Mouse (Mus musculus): ENCODE measurements around the gene Psmc2.

Psmc2 gene

DNA sequence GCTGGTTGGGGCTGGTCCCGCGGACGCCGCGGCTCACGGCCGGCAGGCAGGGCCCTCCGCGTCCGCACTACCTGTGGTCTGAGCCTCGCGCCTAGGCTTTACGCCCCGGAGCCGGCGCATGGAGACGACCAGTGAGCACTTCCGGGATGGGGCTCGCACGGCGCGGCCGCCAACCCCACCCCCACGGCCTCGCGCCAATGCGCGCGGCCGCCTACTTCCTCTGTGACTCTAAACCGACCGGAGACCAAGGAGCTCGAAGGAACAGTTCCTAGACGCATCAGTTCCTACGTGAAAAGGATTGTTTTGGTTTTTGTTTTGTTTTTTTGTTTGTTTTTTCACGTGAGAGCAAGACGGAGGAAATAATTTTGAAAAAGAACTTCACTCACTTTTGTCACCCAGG lies at the start of gene Psmc2, which contains the start of gene Dnajc2:
TSS of gene Psmc2 (plus strand) at position 231 of the 400 bp plus-strand sequence.
TSS of gene Dnajc2 (minus strand) at position 199 of the 400 bp plus-strand sequence.
- DNase-seq (ENCODE audit: low spot score) = peak; percentile 88

- peak; percentile 75 for DNase-seq (ENCODE audit: low spot score)
Measured at GRCm38 (mm10) chr5:21735584-21735983, 49.5 kb upstream of the Psmc2 start.

DNA sequence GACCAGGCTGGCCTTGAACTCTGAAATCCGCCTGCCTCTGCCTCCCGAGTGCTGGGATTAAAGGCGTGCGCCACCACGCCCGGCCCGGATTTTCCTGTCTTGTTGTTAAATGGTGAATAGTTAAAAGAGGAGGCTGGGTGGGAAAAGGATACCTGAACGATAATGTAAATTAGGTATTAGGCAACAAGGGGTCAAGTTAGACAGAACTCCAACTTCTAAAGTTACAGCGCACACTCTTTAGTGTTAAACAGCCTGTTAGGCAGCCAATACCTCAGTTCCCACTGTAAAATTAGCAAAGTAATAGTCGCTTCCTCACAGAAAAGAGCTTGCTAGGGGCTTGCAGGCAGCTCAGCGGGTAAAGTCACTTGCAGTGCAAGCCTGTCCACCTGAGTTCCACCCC lies 49.0 kb upstream of the Psmc2 start:
- no peak for DNase-seq (ENCODE audit: low spot score)

GRCm38 (mm10) chr5:21736956-21737585 lies 48.0 kb upstream of the Psmc2 start, which contains the start of gene Pmpcb:
TSS of gene Pmpcb (plus strand) at chr5:21737141.
- peak; percentile 86 for DNase-seq (ENCODE audit: low spot score)

DNA sequence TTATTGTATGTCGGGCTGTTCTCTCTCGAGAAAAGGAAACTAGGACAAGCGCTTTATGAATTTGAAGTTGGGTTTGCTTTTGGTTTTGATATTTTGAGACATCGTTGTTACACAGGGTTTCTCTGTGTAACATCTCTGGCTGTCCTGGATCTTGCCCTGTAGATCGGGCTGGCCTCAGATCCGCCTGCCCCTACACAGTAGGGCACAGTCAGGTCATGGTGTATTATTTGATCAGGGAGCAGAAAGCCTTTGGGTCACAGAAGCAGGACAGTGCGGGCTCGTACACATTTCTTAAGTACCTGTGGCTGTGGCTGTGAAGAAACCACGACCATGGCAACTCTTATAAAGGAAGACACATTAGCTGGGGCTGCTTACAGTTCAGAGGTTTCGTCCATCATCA lies 47.5 kb upstream of the Psmc2 start:
- DNase-seq (ENCODE audit: low spot score) = peak; percentile 6

DNA sequence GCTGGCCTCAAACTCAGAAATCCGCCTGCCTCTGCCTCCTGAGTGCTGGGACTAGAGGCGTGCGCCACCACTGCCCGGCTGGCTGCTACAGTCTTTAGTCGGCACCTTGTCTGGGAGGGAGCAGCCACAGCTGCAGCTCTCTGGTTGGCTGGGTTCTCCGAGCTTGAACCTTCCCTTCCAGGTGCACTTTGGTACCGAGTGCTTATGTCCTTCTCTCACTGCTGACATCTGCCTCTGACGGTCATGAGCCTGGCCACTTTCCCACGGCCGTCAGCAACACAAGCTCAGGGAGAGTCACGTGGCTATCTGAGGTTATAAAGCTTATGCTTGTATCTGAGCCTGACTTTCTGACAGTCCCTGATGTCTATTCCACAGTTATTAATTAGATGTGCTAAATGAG lies 46.0 kb upstream of the Psmc2 start:
- no peak for DNase-seq (ENCODE audit: low spot score)

DNA sequence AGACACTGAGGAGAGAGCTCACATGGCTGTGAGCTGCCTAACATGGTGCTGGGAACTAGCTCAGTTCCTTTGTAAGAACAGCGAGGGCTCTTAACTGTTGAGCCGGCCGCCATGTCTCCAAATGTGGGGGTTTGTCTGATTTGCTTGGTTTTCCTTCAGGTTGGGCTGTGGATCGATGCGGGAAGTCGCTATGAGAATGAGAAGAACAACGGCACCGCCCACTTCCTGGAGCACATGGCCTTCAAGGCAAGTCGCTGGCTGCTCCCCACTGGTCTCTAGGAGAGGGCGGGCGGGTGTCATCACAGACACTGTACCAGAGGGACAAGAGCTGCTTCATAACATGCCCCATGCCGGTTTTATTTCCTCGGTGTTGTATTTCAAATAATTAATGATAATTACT lies 45.2 kb upstream of the Psmc2 start:
- DNase-seq (ENCODE audit: low spot score) = no peak

DNA sequence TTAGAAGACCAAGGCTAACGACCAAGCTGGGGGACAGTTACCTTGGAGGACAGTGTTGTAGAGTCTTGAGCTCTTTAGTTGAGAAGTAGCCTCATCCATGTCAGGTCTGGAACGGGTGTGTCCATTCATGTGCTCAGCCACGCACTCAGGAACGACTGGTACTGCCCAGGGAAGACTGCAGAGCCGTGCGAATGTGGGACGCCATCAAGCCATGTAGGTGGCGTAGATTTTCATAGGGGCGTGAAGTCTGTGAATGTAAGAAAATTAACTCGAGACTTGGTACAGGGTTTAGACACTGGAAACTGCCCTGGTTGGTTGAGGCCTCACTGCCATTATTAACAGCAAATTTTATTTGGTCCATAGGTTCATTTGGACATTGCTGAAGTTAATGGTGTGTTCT lies 41.5 kb upstream of the Psmc2 start:
- DNase-seq (ENCODE audit: low spot score) = no peak

DNA sequence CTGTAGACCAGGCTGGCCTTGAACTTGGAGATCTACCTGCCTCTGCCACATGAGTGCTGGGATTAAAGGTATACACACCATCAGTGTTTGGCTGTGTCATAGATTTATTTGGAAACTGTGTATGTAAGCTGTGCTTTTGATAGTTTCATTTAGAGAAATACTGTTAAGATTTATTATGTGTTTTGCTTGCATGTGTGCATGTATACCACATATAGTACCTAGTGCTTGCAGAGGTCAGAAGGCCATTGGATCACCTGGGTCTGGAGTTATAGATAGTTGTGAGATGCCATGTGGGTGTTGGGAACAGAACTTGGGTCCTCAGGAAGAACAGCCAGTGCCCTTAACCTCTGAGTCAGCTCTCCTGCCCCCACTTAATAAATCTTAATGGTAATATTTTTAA lies 40.4 kb upstream of the Psmc2 start:
- DNase-seq (ENCODE audit: low spot score) = no peak

- DNase-seq (ENCODE audit: low spot score) = no peak
Measured at GRCm38 (mm10) chr5:21745966-21746365, 39.1 kb upstream of the Psmc2 start.

- no peak for DNase-seq (ENCODE audit: low spot score)
Measured at GRCm38 (mm10) chr5:21768506-21768905, 16.6 kb upstream of the Psmc2 start.

DNA sequence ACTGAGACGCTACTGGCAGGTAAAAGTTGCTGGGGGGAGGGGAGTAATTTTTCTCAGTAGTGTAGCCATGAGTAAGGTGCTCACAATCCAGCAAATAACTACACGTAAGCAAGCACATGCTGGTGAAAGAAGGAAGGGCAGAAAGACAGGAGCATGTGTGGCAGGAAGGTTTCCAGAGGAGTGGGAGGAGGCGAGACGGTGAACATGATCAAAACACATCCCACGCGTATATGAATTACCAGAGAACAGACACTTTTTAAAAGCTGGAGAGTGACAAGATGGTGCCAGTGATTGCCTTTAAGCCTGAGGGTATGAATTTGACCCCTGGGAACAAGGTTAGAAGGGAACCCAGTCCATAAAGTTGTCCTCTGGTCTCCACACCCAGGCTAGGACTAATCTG lies 15.2 kb upstream of the Psmc2 start:
- DNase-seq (ENCODE audit: low spot score) = no peak

DNA sequence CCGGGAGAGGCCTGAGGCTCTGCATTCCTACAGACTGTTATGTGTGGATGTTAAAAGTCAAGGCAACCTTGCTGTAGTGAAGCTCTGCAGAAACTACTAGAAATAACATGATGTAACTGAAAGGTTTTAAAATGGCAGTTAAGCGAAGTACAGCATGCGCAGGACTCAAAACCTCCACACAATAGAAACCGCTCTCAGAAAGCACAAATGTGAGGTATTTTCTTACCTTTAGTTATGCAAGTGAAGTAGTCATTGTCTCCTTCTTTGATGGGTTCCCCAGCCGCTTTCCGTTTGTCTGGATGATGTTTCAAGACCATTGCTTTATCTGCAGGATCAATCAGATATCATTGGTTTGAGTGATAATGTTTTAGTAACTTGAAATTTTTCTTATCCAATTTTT lies 8.6 kb upstream of the Psmc2 start:
- DNase-seq (ENCODE audit: low spot score) = no peak

GRCm38 (mm10) chr5:21784161-21785052 lies 676 bp upstream of the Psmc2 start:
- peak; percentile 53 for DNase-seq (ENCODE audit: low spot score)

DNA sequence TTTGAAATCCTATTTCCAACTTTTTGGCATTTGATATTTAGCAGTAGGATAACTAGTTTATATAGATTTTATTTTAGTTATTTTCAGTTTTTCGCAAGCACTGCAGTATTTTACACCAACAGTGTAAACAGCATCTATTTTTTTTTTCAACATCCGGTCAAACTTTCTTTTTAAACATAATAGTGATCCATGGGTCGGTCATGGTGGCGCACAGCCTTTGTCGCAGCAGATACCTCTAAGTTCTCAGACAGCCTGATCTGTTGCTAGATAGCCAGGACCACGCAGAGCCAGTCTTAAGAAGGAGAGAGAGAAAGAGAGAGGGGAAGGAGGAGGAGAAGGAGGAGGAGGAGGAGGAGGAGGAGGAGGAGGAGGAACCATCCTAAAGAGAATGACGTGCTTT lies 693 bp downstream of the Psmc2 start:
- DNase-seq (ENCODE audit: low spot score) = peak; percentile 32

DNA sequence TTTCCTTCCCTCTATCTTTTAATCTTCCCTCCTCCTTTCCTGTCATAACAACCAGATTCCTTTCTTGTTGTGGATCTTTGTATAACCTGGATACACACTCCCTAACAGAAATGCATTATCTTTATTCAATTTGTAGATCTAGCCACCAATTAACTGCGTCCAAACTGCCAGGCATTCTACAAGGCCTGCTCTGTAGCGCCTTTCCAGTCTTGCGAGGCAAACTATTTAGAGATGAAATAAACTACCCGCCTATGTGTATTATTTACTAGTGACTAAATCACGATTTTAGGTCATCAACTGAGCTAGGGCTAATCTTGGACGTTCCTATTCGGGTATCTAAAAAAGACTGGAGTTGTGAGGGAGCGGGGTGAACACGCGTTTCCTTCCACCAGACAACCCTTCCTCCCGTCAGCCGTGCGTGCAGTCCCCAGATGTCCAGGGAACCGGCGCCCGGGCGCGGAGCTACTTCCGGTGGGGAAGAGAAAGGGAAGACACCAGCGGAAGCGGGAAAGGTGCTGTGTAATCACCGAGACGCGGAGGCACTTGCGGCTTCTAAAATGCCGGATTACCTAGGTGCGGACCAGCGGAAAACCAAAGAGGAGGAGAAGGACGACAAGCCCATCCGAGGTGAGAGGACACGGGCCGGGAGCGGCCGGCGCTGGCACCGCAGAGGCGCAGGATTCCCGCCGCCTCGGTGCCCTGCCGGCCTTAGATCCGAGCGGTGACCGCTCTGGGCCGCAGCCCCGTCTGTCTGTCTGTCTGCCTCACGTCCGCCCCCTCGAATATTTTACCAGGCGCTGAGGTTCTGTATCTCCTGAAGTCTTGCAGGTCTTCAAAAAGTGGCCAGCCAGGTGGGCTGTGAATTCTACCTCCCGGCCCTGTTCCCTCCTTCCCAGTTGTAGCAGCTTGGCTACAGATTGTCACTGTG lies 1.4 kb downstream of the Psmc2 start:
- DNase-seq (ENCODE audit: low spot score) = peak; percentile 93

- peak; percentile 16 for DNase-seq (ENCODE audit: low spot score)
Measured at GRCm38 (mm10) chr5:21787186-21788105, 2.4 kb downstream of the Psmc2 start.

GRCm38 (mm10) chr5:21789061-21789460 lies 4.0 kb downstream of the Psmc2 start:
- DNase-seq (ENCODE audit: low spot score) = no peak

- no peak for DNase-seq (ENCODE audit: low spot score)
Measured at GRCm38 (mm10) chr5:21792166-21792565, 7.1 kb downstream of the Psmc2 start.

DNA sequence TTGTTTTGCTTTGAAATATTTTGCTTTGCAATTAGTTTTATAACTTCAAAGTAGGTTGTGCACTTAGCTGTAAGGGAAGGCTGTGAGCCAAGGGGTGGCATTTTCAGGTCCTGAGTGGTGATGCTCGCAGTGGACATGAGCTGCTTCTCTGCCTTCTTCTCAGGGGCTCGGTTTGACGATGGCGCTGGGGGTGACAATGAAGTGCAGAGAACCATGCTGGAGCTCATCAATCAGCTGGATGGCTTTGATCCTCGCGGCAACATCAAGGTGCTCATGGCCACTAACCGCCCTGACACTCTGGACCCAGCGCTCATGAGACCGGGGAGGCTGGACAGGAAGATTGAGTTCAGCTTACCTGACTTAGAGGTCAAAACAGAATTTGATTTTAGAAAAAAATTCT lies 17.8 kb downstream of the Psmc2 start:
- no peak for DNase-seq (ENCODE audit: low spot score)

DNA sequence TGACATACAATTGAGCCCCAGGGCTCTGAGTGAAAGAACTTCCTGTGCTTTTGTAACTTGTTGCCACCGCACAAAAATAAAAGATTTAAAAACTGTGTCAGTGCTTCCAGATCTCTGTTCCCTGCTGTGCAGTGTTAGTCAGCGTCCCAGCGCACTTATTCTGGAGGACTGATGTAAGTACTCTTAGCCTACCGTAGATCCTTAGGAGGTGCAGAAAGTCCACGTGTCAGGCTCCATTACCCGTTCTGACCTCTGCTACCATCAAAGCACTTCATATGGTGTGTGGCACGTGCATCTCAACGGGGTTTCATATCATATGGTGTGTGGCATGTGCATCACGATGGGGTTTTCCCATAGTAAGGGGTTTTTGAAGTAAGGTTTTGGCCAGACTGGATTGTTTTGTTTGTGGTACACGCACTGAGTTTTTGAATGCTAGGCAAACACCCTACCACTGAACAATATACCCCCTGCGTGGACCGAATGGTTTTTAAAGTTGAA lies 18.7 kb downstream of the Psmc2 start:
- DNase-seq (ENCODE audit: low spot score) = no peak

Data from c-Kit-positive CD71-positive TER-119-positive erythroid progenitor cells, embryonic 14.5 days (primary cell).